9 mouse cellular contexts compared by ENCODE assay signal in genomic region chr16:94866300-94866956, GRCm38 (mm10).
DNase-seq lines count a peak whose midpoint lies in the region; ATAC-seq and TF ChIP-seq lines count a peak whose summit lies in the region.
"Had no signal": no experiment of that assay in that cellular context is flagged by ENCODE, and none has a peak within 500 bp of the region (broad histone marks: within the 10 kb centered on the region; RNA-seq: fewer than 3 reads in every experiment).

No protein-coding gene starts in this region.

- H3K27me3 ChIP-seq in intestine, embryonic 14.5 days (replicated peaks; ENCODE audit: control insufficient read depth, insufficient read depth, low read length) = no peaks in the 10 kb centered on the region
- no peaks in the 10 kb centered on the region for H3K27me3 ChIP-seq in intestine, postnatal 0 days (replicated peaks; ENCODE audit: control insufficient read depth, insufficient read depth, low read length)
- H3K27me3 ChIP-seq in limb, embryonic 12.5 days = no peaks in the 10 kb centered on the region
- H3K27me3 ChIP-seq: embryonic facial prominence, embryonic 15.5 days had no signal

- TF ChIP-seq CTCF in intestine, postnatal 0 days (IDR thresholded peaks at IDR 0.05; ENCODE audit: low read depth) = no peak

- peak; percentile 74 for DNase-seq in intestine, embryonic 14.5 days (ENCODE audit: low spot score)
- peak; percentile 64 for DNase-seq in ES-E14 (ENCODE audit: low read depth, low spot score)
- peak; percentile 9 for DNase-seq in adrenal gland, postnatal 25 days
- DNase-seq in layer of hippocampus, adult 11-12 months (ENCODE audit: low spot score) = no peak
- no peak for DNase-seq in B cell, adult 2 months
- DNase-seq in frontal cortex, postnatal 36 days (ENCODE audit: low spot score in 2 of 2) = no peak

- H3K36me3 ChIP-seq in intestine, embryonic 14.5 days (ENCODE audit: control insufficient read depth, insufficient read depth, low read length) = no peaks in the 10 kb centered on the region
- H3K36me3 ChIP-seq in intestine, postnatal 0 days (ENCODE audit: control insufficient read depth, insufficient read depth) = no peaks in the 10 kb centered on the region
- H3K36me3 ChIP-seq in ES-E14 (ENCODE audit: control insufficient read depth, insufficient read depth, low read length, poor library complexity, severe bottlenecking) = no peaks in the 10 kb centered on the region
- H3K36me3 ChIP-seq in limb, embryonic 12.5 days = no peaks in the 10 kb centered on the region
- H3K36me3 ChIP-seq: embryonic facial prominence, embryonic 15.5 days had no signal

- H3K4me3 ChIP-seq in intestine, embryonic 14.5 days (ENCODE audit: low read depth, low read length) = no peak overlapping the region
- H3K4me3 ChIP-seq in intestine, postnatal 0 days (ENCODE audit: low read depth, low read length) = no peak overlapping the region
- H3K4me3 ChIP-seq in ES-E14 (ENCODE audit: insufficient read depth in 1 of 2, low read depth in 1 of 2, low read length in 2 of 2, poor library complexity in 1 of 2, severe bottlenecking in 1 of 2) = no peak overlapping the region
- no peak overlapping the region for H3K4me3 ChIP-seq in limb, embryonic 12.5 days (replicated peaks)
- H3K4me3 ChIP-seq: embryonic facial prominence, embryonic 15.5 days had no signal

- in situ Hi-C loops in ES-E14 (cut with MboI; ENCODE audit: low sequenced_read_pairs in 2 of 2, unreplicated experiment in 2 of 2) = no loop called here

- H3K27ac ChIP-seq in intestine, embryonic 14.5 days (ENCODE audit: low read depth) = no peak overlapping the region
- H3K27ac ChIP-seq in intestine, postnatal 0 days (ENCODE audit: low read depth, low read length) = no peak overlapping the region
- H3K27ac ChIP-seq in ES-E14 (ENCODE audit: insufficient read depth, low read depth, low read length, poor library complexity, severe bottlenecking) = no peak overlapping the region
- peak overlapping the region; percentile 62 for H3K27ac ChIP-seq in limb, embryonic 12.5 days
- H3K27ac ChIP-seq: embryonic facial prominence, embryonic 15.5 days had no signal

- 36% methylated on average over 14 of the region's 14 CpGs for WGBS in intestine, embryonic 14.5 days
- WGBS in intestine, postnatal 0 days = 36% methylated on average over 14 of the region's 14 CpGs
- 37% methylated on average over 14 of the region's 14 CpGs for WGBS in limb, embryonic 12.5 days

- H3K4me1 ChIP-seq in intestine, embryonic 14.5 days (replicated peaks; ENCODE audit: control insufficient read depth, insufficient read depth, low read length) = no peaks in the 10 kb centered on the region; the same call in 1 of the 2 replicates
- no peaks in the 10 kb centered on the region for H3K4me1 ChIP-seq in intestine, postnatal 0 days (replicated peaks; ENCODE audit: control insufficient read depth, insufficient read depth, low read length)
- no peaks in the 10 kb centered on the region for H3K4me1 ChIP-seq in ES-E14 (ENCODE audit: control insufficient read depth in 2 of 2, insufficient read depth in 2 of 2, low read length in 2 of 2, poor library complexity in 1 of 2)
- 0 out of 2 replicates have a peak, but pooled peaks cover 4% of the 10 kb centered on the region for H3K4me1 ChIP-seq in limb, embryonic 12.5 days (replicated peaks)
- H3K4me1 ChIP-seq: embryonic facial prominence, embryonic 15.5 days had no signal

- H3K4me2 ChIP-seq in intestine, embryonic 14.5 days (ENCODE audit: low read length) = no peak overlapping the region
- no peak overlapping the region for H3K4me2 ChIP-seq in intestine, postnatal 0 days (replicated peaks; ENCODE audit: low read depth)
- no peak overlapping the region for H3K4me2 ChIP-seq in limb, embryonic 12.5 days
- H3K4me2 ChIP-seq: embryonic facial prominence, embryonic 15.5 days had no signal

- H3K9ac ChIP-seq in intestine, embryonic 14.5 days (ENCODE audit: low read length) = no peak overlapping the region
- H3K9ac ChIP-seq in intestine, postnatal 0 days (ENCODE audit: low read depth, low read length) = no peak overlapping the region
- no peak overlapping the region for H3K9ac ChIP-seq in ES-E14 (ENCODE audit: insufficient read depth, low read depth, low read length, poor library complexity, severe bottlenecking)
- no peak overlapping the region for H3K9ac ChIP-seq in limb, embryonic 12.5 days (replicated peaks)
- H3K9ac ChIP-seq: embryonic facial prominence, embryonic 15.5 days had no signal

- no peaks in the 10 kb centered on the region for H3K9me3 ChIP-seq in intestine, embryonic 14.5 days (ENCODE audit: control insufficient read depth, low read length)
- H3K9me3 ChIP-seq in intestine, postnatal 0 days (ENCODE audit: control insufficient read depth) = no peaks in the 10 kb centered on the region
- no peaks in the 10 kb centered on the region for H3K9me3 ChIP-seq in ES-E14 (ENCODE audit: control insufficient read depth, insufficient read depth, low read depth, low read length)
- H3K9me3 ChIP-seq in limb, embryonic 12.5 days = no peaks in the 10 kb centered on the region
- H3K9me3 ChIP-seq: embryonic facial prominence, embryonic 15.5 days had no signal

- no peak for ATAC-seq in intestine, embryonic 14.5 days (replicated peaks; ENCODE audit: low FRiP score, low TSS enrichment, low read depth)
- ATAC-seq in intestine, postnatal 0 days = no peak
- no peak for ATAC-seq in limb, embryonic 12.5 days (ENCODE audit: insufficient number of reproducible peaks, insufficient read depth, low FRiP score, low TSS enrichment, low read depth)

TF ChIP-seq in ES-E14, 5 proteins besides CTCF, POLR2A, EP300 and RAD21:
- no peak for TF ChIP-seq ZC3H11A (IDR thresholded peaks at IDR 0.05; ENCODE audit: borderline replicate concordance, low read depth, low read length)
- no peak for TF ChIP-seq ZNF384 (IDR thresholded peaks at IDR 0.05; ENCODE audit: low read depth, low read length)
TF ChIP-seq in ES-E14: peak in this region for 0.

Comparison
In these comparisons a context has a peak if more than half of its experiments do, and no peak if none do; other contexts are left out.
1. DNase-seq: peak in intestine, embryonic 14.5 days (single experiment), ES-E14 (single experiment) and adrenal gland, postnatal 25 days (single experiment); none in layer of hippocampus, adult 11-12 months (single experiment), B cell, adult 2 months (0 of 2) and frontal cortex, postnatal 36 days (0 of 2).